Mouse (Mus musculus): ENCODE measurements around the gene Peg3.

- TF ChIP-seq CTCF (IDR thresholded peaks at IDR 0.05; ENCODE audit: control insufficient read depth, insufficient read depth, low read length) (no peak), POLR2A (IDR thresholded peaks at IDR 0.05; ENCODE audit: borderline replicate concordance, control insufficient read depth, low read depth, low read length) (no peak)
Observed at GRCm38 (mm10) chr7:6749196-6749595, 19.0 kb upstream of the Peg3 start.
